ENCODE assay signal across 27 mouse cellular contexts in genomic region chr9:45806847-45807246, GRCm38 (mm10). TPM values are rescaled to one million over a fixed set of nuclear protein-coding genes. Genes with fewer than 3 reads are reported as not detected.
A peak's percentile ranks its signal among the peaks of the same experiment; 100 is the strongest.
DNase-seq lines count a peak whose midpoint lies in the region; ATAC-seq and TF ChIP-seq lines count a peak whose summit lies in the region.
"Had no signal": no experiment of that assay in that cellular context is flagged by ENCODE, and none has a peak within 500 bp of the region (broad histone marks: within the 10 kb centered on the region; RNA-seq: fewer than 3 reads in every experiment).

No protein-coding gene starts in this region.

- H3K9ac ChIP-seq in intestine, embryonic 15.5 days, result no peak overlapping the region
- H3K9ac ChIP-seq in intestine, postnatal 0 days (ENCODE audit: low read depth, low read length), result no peak overlapping the region; the same call in 1 of the 2 replicates
- H3K9ac ChIP-seq in neural tube, embryonic 15.5 days (replicated peaks), result no peak overlapping the region
- H3K9ac ChIP-seq: heart, embryonic 15.5 days; hindbrain, embryonic 14.5 days; limb, embryonic 15.5 days; liver, embryonic 14.5 days; lung, embryonic 15.5 days; midbrain, embryonic 15.5 days; neural tube, embryonic 13.5 days had no signal

- DNase-seq in kidney, postnatal 10 days, result peak; percentile 59
- DNase-seq in limb, embryonic 10.5 days (ENCODE audit: low spot score), result no peak
- DNase-seq in left cerebral cortex, adult 8-10 months (ENCODE audit: low spot score in 2 of 2), result no peak
- no peak for DNase-seq in lung, adult 18-20 months
- DNase-seq: adrenal gland, postnatal 14 days; cerebellum, adult 2 months; cerebellum, postnatal 36 days; heart, postnatal 36 days; layer of hippocampus, adult 9-11 months; lung, postnatal 36 days; right cerebral cortex, adult 18-20 months; right cerebral cortex, postnatal 4 days; thymus, adult 2 months; thymus, postnatal 4 days had no signal

- H3K27ac ChIP-seq in intestine, embryonic 15.5 days, result no peak overlapping the region
- peak overlapping the region; percentile 70; the same call in 1 of the 2 replicates for H3K27ac ChIP-seq in intestine, postnatal 0 days (ENCODE audit: low read depth, low read length)
- 0 out of 2 replicates have a peak overlapping the region, but pooled peaks have one; percentile 3 for H3K27ac ChIP-seq in limb, embryonic 10.5 days
- no peak overlapping the region for H3K27ac ChIP-seq in neural tube, embryonic 15.5 days (replicated peaks)
- H3K27ac ChIP-seq: heart, embryonic 15.5 days; hindbrain, embryonic 14.5 days; limb, embryonic 15.5 days; liver, embryonic 14.5 days; lung, embryonic 15.5 days; midbrain, embryonic 15.5 days; neural tube, embryonic 13.5 days had no signal

- H3K36me3 ChIP-seq in intestine, embryonic 15.5 days, result 0 out of 2 replicates have a peak, but pooled peaks cover 7% of the 10 kb centered on the region
- H3K36me3 ChIP-seq in intestine, postnatal 0 days (ENCODE audit: control insufficient read depth, insufficient read depth), result peaks cover 15% of the 10 kb centered on the region
- H3K36me3 ChIP-seq in limb, embryonic 10.5 days, result peaks cover 73% of the 10 kb centered on the region
- H3K36me3 ChIP-seq in neural tube, embryonic 15.5 days, result peaks cover 21% of the 10 kb centered on the region

- peak; percentile 86 for ATAC-seq in intestine, embryonic 15.5 days
- peak; percentile 91 for ATAC-seq in intestine, postnatal 0 days
- ATAC-seq in neural tube, embryonic 15.5 days (ENCODE audit: low FRiP score), result no peak
- ATAC-seq: activated CD4-positive, CD25-positive, alpha-beta regulatory T cell, adult 4 months; forebrain, embryonic 16.5 days; midbrain, embryonic 15.5 days had no signal

- H3K4me3 ChIP-seq in intestine, embryonic 15.5 days (replicated peaks), result no peak overlapping the region
- H3K4me3 ChIP-seq in intestine, postnatal 0 days (ENCODE audit: low read depth, low read length), result no peak overlapping the region
- no peak overlapping the region for H3K4me3 ChIP-seq in limb, embryonic 10.5 days
- no peak overlapping the region for H3K4me3 ChIP-seq in neural tube, embryonic 15.5 days (replicated peaks)
- H3K4me3 ChIP-seq: heart, embryonic 15.5 days; limb, embryonic 15.5 days; lung, embryonic 15.5 days; midbrain, embryonic 15.5 days; myocyte; neural tube, embryonic 13.5 days had no signal

- TF ChIP-seq CTCF in intestine, postnatal 0 days (IDR thresholded peaks at IDR 0.05; ENCODE audit: low read depth), result no peak

- H3K4me2 ChIP-seq in intestine, embryonic 15.5 days (replicated peaks), result peak overlapping the region; percentile 19; the same call in 1 of the 2 replicates
- H3K4me2 ChIP-seq in intestine, postnatal 0 days (replicated peaks; ENCODE audit: low read depth), result peak overlapping the region; percentile 41
- H3K4me2 ChIP-seq in neural tube, embryonic 15.5 days, result no peak overlapping the region
- H3K4me2 ChIP-seq: heart, embryonic 15.5 days; hindbrain, embryonic 14.5 days; limb, embryonic 15.5 days; lung, embryonic 15.5 days; midbrain, embryonic 15.5 days; neural tube, embryonic 13.5 days had no signal

- no peaks in the 10 kb centered on the region for H3K4me1 ChIP-seq in intestine, embryonic 15.5 days (replicated peaks)
- peaks cover 5% of the 10 kb centered on the region; the same call in 1 of the 2 replicates for H3K4me1 ChIP-seq in intestine, postnatal 0 days (replicated peaks; ENCODE audit: control insufficient read depth, insufficient read depth, low read length)
- no peaks in the 10 kb centered on the region; the same call in 1 of the 2 replicates for H3K4me1 ChIP-seq in limb, embryonic 10.5 days
- H3K4me1 ChIP-seq in neural tube, embryonic 15.5 days, result no peaks in the 10 kb centered on the region
- H3K4me1 ChIP-seq: limb, embryonic 15.5 days; lung, embryonic 15.5 days; midbrain, embryonic 15.5 days; neural tube, embryonic 13.5 days had no signal

- H3K9me3 ChIP-seq in intestine, embryonic 15.5 days, result no peaks in the 10 kb centered on the region
- no peaks in the 10 kb centered on the region for H3K9me3 ChIP-seq in intestine, postnatal 0 days (ENCODE audit: control insufficient read depth)
- H3K9me3 ChIP-seq in limb, embryonic 10.5 days (replicated peaks), result no peaks in the 10 kb centered on the region
- no peaks in the 10 kb centered on the region for H3K9me3 ChIP-seq in neural tube, embryonic 15.5 days (replicated peaks)
- H3K9me3 ChIP-seq: heart, embryonic 15.5 days; limb, embryonic 15.5 days; lung, embryonic 15.5 days; midbrain, embryonic 15.5 days; neural tube, embryonic 13.5 days had no signal

- WGBS in intestine, embryonic 15.5 days, result 85% methylated on average over 11 of the region's 11 CpGs
- 56% methylated on average over 11 of the region's 11 CpGs for WGBS in intestine, postnatal 0 days
- 91% methylated on average over 11 of the region's 11 CpGs for WGBS in limb, embryonic 10.5 days
- WGBS in neural tube, embryonic 15.5 days, result 94% methylated on average over 11 of the region's 11 CpGs

- no peaks in the 10 kb centered on the region for H3K27me3 ChIP-seq in intestine, embryonic 15.5 days (replicated peaks)
- H3K27me3 ChIP-seq in intestine, postnatal 0 days (replicated peaks; ENCODE audit: control insufficient read depth, insufficient read depth, low read length), result no peaks in the 10 kb centered on the region
- H3K27me3 ChIP-seq in limb, embryonic 10.5 days (ENCODE audit: low read depth, poor library complexity, severe bottlenecking), result no peaks in the 10 kb centered on the region
- H3K27me3 ChIP-seq in neural tube, embryonic 15.5 days (replicated peaks), result no peaks in the 10 kb centered on the region
- H3K27me3 ChIP-seq: heart, embryonic 15.5 days; limb, embryonic 15.5 days; lung, embryonic 15.5 days; midbrain, embryonic 15.5 days; neural tube, embryonic 13.5 days had no signal

RNA-seq across cellular contexts. Expression of gene Cep164, which starts 21.6 kb away (rescaled TPM):
- 21.1 and 24.9 TPM in 2 replicates for polyA plus RNA-seq in intestine, embryonic 15.5 days (2015; fragmentation: Nextera tagmentation; extraction: Ambion mirVana)
- polyA plus RNA-seq in intestine, postnatal 0 days (2015; fragmentation: Nextera tagmentation; extraction: Ambion mirVana), result 12.4 and 15.5 TPM in 2 replicates
- polyA plus RNA-seq in limb, embryonic 10.5 days (2016; fragmentation: Nextera tagmentation; extraction: Ambion mirVana), result 22.0 and 24.1 TPM in 2 replicates
- 10 to 100 TPM; 14.9 to 16.3 (median 15.3) TPM for total RNA-seq in left cerebral cortex, adult 8-10 months (2022)
- polyA plus RNA-seq in neural tube, embryonic 15.5 days (2015; fragmentation: Nextera tagmentation; extraction: Ambion mirVana), result 12.9 and 16.3 TPM in 2 replicates

RNA-seq across cellular contexts. Expression of gene Bace1, which starts 31.5 kb away (rescaled TPM):
- 20.8 and 22.5 TPM in 2 replicates for polyA plus RNA-seq in intestine, embryonic 15.5 days (2015; fragmentation: Nextera tagmentation; extraction: Ambion mirVana)
- 10.1 and 10.7 TPM in 2 replicates for polyA plus RNA-seq in intestine, postnatal 0 days (2015; fragmentation: Nextera tagmentation; extraction: Ambion mirVana)
- polyA plus RNA-seq in limb, embryonic 10.5 days (2016; fragmentation: Nextera tagmentation; extraction: Ambion mirVana), result 20.3 and 22.1 TPM in 2 replicates
- 10 to 100 TPM; 76.6 to 81.9 (median 78.9) TPM for total RNA-seq in left cerebral cortex, adult 8-10 months (2022)
- 43.3 and 49.3 TPM in 2 replicates for polyA plus RNA-seq in neural tube, embryonic 15.5 days (2015; fragmentation: Nextera tagmentation; extraction: Ambion mirVana)

Comparison
In these comparisons a context has a peak if more than half of its experiments do, and no peak if none do; other contexts are left out.
1. H3K27ac ChIP-seq: peak in intestine, postnatal 0 days (single experiment) and limb, embryonic 10.5 days (single experiment); none in intestine, embryonic 15.5 days (single experiment) and neural tube, embryonic 15.5 days (single experiment).